Mouse (Mus musculus): ENCODE data around the gene Elmo3.

The Elmo3 gene

GRCm38 (mm10) chr8:105326968-105327367 lies 21.6 kb downstream of the Elmo3 start:
- DNase-seq (ENCODE audit: low spot score in 2 of 2): no peak

DNA sequence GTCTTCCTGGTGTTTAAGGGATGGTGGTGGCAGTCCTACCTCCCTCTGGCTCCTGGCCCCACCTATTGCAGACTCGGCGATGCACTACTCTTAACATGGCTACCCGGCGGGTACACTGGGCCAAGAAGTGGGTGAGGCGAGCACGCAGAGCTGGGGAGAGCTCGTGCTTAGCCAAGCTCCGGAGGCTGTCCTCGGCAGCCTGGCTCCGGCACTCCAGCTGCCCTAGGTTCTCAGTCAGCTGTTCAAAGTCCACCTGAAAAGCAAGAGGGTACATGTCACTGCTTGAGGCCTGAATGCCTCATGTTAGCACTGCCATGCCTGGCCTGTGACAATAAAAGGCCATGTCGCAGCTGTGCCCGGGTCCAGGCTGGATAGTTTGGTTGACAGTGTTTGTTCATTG lies 24.9 kb downstream of the Elmo3 start:
- no peak for DNase-seq (ENCODE audit: low spot score in 2 of 2)

GRCm38 (mm10) chr8:105331469-105331868 lies 26.1 kb downstream of the Elmo3 start:
- DNase-seq (ENCODE audit: low spot score in 2 of 2): no peak

GRCm38 (mm10) chr8:105331931-105332330 lies 26.5 kb downstream of the Elmo3 start:
- DNase-seq (ENCODE audit: low spot score in 2 of 2): no peak

DNA sequence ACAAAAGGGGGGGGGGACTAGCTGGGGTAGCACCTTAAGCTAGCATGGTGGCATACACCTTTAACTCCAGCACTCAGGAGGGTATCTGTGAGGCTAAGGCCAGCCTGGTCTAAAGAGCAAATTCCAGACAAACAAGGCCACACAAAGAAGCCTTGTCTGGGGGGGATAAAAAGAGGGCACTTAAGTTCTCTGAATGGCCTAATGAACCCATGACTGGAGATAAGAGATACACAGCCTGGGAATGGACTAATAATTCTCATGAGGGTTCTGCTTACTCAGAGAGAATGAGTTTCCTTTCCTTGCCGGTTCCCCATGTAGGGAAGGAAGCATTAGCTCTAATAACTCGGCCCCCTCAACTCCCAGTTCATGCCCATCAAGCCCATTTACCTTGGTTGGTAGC lies 27.1 kb downstream of the Elmo3 start:
- DNase-seq (ENCODE audit: low spot score in 2 of 2): no peak

GRCm38 (mm10) chr8:105336373-105337130 lies 31.2 kb downstream of the Elmo3 start:
- no peak for DNase-seq (ENCODE audit: low spot score in 2 of 2)

DNA sequence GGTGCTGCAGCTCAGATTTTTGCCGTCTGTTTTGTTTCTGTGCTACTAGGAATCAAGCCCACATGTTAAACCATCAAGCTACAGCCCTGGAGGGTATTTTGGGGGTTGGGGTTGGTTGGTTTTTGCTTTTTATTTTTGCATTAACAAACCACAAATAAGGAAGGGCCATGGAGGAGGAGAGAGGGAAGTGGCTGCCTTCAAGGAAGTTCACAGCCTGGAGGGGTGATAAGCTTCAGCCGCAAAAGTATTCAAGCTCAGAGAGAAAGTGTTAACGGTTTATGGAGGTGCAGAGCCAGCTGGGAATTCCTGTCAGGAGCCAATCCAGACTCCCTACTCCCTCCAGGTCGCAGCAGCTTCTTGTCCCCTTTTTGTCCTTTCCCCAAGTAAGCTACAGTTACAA lies 33.6 kb downstream of the Elmo3 start:
- no peak for DNase-seq (ENCODE audit: low spot score in 2 of 2)

DNA sequence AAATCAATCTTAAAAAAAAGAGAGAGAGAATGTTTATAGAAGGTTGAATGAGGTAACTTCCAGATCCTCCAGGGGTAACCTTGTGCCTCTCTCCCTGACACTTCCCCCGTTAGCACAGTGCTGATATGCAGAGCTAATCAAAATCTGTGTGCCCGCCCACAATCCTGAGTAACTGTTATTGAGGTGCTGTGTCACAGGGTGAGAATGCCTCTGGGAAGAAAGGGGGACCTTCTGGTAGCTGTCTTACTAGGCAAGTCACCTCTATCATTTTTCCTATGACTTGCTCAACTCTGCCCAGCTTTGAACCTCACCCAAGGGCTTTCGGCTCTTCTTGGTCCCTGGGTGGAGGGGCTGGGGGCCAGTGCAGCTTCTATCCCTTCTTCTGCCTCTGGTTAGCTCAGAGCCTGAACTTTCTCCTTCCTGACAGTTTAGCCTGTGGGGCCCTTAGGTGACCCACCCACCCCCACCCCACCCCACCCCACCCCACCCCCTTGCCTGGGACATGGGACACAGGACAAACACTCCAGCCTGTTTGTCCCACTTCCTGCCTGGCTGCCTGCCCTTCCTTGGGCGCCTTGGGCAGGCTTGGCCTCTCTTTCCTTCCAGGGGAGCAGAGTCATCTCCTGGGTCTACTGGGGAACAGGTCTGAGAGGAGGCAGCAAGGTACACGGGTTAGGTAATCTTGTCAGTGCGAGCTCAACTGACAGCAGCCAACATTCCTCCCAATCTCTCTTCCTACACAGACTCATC lies 34.7 kb downstream of the Elmo3 start:
- no peak for DNase-seq (ENCODE audit: low spot score in 2 of 2)

DNA sequence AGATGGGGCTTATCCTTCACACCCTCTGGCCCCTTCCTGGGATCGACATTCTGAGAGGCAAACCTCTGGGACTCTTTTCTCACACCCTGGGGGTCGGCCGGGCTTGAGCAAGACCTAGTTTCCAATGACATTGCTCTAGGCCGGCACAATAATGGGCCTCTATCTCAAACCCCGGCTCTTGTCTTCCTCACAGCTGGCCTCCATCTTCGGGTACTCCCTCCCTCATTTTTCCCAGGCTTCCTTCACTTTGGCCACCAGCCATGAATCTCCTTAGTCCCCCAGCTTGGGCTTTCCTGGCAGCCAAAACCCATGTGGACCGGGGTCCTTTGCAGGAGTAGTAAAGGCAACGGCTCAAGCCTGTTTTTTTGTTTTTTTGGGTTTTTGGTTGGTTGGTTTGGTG lies 36.0 kb downstream of the Elmo3 start:
- no peak for DNase-seq (ENCODE audit: low spot score in 2 of 2)

DNA sequence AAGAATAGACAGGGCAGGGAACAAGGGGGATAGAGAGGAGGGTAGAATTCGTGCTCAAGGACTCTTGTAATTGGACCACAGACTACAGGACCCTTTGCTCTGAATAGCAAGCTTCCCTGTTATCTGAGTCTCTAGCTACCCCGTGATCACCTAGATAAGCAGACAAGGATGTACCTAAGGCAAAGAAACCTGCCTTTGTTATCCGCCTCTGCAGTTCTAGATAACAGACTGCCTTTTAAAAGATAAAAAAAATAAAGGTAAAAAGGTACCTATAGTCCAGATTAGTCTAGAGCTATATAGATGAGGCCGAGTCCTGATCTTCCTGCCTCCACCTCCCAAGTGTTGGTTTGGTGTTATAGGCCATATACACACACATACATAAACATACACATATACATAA lies 37.4 kb downstream of the Elmo3 start:
- no peak for DNase-seq (ENCODE audit: low spot score in 2 of 2)

DNA sequence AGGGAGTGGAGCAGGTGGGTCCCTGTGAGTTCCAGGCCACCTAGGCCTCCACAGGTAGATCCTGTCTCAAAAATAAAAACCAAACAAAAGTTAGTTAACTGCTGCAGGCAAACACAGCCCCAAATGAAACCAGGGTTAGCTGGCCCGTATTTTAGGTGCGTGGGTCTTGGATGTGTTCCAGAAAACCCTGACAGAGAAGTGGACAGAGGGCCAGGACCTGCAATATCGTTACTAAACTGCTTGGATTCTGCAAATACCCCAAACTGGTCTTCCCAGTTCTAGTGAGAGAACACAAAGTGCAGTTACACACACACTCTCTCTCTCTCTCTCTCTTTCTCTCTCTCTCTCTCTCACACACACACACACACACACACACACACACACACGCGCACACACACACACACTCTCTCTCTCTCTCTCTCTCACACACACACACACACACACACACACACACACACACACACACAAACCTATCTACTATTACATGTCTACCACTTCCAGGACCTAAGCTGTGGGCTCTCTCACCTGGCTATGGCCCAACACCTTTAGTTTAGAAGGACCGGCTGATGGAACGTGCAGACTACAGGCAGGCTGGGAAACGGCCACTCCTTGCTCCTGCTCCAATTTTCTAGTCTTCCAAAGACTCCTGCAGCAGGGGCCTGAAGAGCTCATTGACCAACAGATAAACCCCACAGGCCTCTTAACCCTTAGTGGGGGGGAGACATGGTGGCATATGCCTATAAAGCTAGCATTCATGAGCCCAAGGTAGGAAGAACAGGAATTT lies 38.6 kb downstream of the Elmo3 start:
- DNase-seq (ENCODE audit: low spot score in 2 of 2): no peak

- DNase-seq (ENCODE audit: low spot score in 2 of 2): no peak
These were observed 39.9 kb downstream of the Elmo3 start for GRCm38 (mm10) chr8:105345061-105345975.

DNA sequence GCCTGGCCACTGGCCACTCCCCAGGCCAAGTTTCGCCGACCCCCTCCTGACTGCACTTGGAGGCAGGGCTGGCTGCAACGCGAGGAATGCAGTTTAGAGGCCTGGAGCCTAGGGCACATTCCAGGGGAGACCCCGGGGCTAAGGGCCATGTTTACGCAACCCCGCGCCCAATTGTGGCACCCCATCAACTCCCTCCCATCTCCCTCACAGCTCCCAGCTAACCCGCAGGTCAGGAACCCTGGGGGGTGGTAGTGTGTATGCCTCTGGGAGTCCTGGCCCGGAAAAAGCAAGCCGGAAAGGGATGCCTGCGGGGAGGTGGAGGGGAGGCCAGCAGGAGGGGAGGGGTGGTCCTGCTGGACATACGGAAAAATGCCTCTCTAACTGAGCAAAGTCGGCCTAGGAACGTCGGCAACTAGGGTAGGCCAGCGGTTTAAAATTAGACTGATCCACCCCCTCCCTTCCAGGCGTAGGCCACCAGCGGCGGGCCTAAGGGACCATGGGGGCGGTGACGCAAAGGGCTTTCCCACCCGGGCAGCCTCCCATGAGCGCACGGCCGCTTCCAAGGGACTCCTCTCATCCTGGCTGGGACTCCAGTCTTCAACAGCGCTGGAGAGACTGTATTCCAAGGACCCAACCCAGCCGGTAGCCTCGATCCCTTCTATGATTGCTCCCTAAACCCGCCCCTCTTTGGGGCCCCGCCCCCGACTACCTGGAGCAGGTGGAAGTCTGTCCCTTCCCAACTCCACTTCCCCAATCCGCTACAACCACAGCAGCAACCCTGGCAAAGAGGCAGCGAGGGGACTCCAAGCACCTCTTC lies 41.4 kb downstream of the Elmo3 start:
- DNase-seq (ENCODE audit: low spot score in 2 of 2): no peak

GRCm38 (mm10) chr8:105347428-105348221 lies 42.2 kb downstream of the Elmo3 start, which contains the start of gene Fhod1:
TSS of gene Fhod1 (minus strand) at chr8:105347953.
- DNase-seq (ENCODE audit: low spot score in 2 of 2): peak; percentile 64 to 75

DNA sequence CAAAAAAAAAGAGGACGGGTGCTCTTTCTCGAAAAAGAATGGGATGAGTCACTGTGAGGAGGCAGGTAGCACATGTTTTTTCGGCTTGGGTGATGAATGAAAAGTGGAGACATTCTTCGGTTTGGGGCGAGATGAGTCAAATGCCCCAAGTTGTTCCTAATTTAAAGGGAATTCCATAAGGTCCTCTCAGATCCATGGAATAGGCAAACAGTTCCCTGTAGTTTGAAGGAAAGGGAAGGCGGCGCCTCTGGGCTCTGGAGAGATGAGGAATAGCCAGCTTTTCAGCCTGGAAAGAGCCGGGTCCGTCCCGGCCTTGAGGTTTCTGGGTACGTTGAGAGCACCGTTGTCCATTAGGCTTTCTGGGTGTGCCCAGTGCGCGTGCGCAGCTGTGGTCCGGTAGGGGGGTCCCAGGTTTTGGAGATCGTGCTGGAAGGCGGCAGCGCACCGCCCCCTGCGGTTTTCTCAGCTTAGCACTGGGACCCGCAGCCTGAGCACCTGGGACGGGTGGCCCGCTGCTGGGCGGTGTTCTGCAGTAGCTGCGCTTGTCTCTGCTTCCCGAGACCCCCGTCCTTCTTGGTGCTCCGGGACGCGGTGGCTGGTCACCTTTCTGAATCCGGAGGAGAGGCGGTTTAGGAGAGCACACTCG lies 43.2 kb downstream of the Elmo3 start, which contains the start of gene Slc9a5:
Gene Slc9a5, plus strand, starts transcription at position 394 of the 646 bp plus-strand sequence.
- peak in 1 of 2 experiments; percentile 39 for DNase-seq (ENCODE audit: low spot score in 2 of 2)

DNA sequence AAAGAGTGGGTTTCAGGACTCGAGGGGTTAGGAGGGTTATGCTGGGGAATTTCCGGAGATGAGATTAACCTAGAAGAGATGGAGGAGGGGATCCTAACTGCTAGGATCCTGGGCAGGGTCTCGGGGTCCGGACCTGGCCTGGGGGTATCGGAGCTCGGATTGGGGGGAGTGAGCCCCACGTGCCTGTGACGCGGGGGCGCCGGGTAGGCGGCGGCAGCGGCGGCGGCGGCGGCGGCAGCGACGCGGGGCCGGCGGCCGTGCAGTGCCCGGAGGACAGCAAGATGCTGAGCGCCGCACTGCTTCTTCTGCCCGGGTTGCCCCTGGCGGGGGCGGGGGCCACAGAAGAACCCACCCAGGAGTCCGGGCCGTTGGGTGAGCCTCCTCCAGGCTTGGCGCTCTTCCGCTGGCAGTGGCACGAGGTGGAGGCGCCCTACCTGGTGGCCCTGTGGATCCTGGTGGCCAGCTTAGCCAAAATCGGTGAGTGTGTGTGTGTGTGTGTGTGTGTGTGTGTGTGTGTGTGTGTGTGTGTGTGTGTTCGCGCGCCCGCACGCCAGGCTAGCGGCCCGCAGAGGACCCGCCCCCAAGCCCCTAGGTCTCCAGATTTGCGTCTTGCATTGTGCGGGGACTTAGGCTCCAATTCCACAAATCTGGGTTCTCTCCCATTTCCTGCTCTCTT lies 43.8 kb downstream of the Elmo3 start:
- DNase-seq (ENCODE audit: low spot score in 2 of 2): no peak

DNA sequence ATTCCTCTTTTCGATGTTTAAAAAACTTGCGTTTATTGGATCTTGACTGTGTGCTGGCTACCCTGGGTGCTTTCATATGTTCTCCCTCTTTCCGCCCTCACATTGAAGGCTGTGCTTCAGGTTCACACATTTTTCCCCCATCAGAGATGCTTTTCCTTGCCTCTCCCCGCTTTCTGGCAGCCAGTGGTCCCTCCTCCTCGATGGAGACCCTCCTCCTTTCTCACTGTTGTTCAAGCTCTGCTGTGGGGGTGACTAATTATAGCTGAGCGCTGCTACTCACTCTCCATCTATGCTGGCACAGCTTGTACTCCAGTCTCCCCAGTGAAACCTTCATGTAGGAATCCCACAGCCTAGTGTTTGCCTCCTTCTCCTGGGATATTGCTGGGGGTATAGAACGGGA lies 44.8 kb downstream of the Elmo3 start:
- DNase-seq (ENCODE audit: low spot score in 2 of 2): no peak

- no peak for DNase-seq (ENCODE audit: low spot score in 2 of 2)
These were observed 48.3 kb downstream of the Elmo3 start for GRCm38 (mm10) chr8:105353583-105354135.
